Mouse (Mus musculus) liver, postnatal 0 days (tissue): ENCODE measurements around the gene Rbfox1.

Experiments
- CTCF ChIP-seq: sonication (generic); IDR thresholded peaks from 2 replicates; pipeline ENCODE4 v1.5.1; 2016; ENCODE audit warnings: antibody characterized with exemption, low read depth
- EP300 ChIP-seq: IDR thresholded peaks from 2 replicates; pipeline ENCODE4 v1.6.1; 2016; ENCODE audit warnings: antibody characterized with exemption, low read depth, mild to moderate bottlenecking

- no peak for TF ChIP-seq CTCF
- no peak for TF ChIP-seq EP300
Measured at GRCm38 (mm10) chr16:6182329-6182728, 297.2 kb downstream of the Rbfox1 start.
